ENCODE assay signal across 8 mouse cellular contexts in genomic region chr19:46444209-46444608, GRCm38 (mm10). TPM values are rescaled to one million over a fixed set of nuclear protein-coding genes. Genes with fewer than 3 reads are reported as not detected.
DNase-seq lines count a peak whose midpoint lies in the region; ATAC-seq lines count a peak whose summit lies in the region.

No protein-coding gene starts in this region.

- peak overlapping the region; percentile 65 for H3K27ac ChIP-seq in embryonic facial prominence, embryonic 15.5 days (replicated peaks)
- no peak overlapping the region for H3K27ac ChIP-seq in kidney, embryonic 14.5 days (ENCODE audit: low read depth, low read length)
- peak overlapping the region; percentile 59 for H3K27ac ChIP-seq in limb, embryonic 15.5 days

- H3K4me2 ChIP-seq in embryonic facial prominence, embryonic 15.5 days (replicated peaks): no peak overlapping the region
- H3K4me2 ChIP-seq in kidney, embryonic 14.5 days (replicated peaks; ENCODE audit: low read depth, low read length): no peak overlapping the region
- H3K4me2 ChIP-seq in limb, embryonic 15.5 days: no peak overlapping the region

- 4% methylated on average over 6 of the region's 6 CpGs for WGBS in embryonic facial prominence, embryonic 15.5 days
- 9% methylated on average over 6 of the region's 6 CpGs for WGBS in kidney, embryonic 14.5 days
- WGBS in limb, embryonic 15.5 days: 6% methylated on average over 6 of the region's 6 CpGs

- peak; percentile 73 for ATAC-seq in embryonic facial prominence, embryonic 15.5 days (ENCODE audit: insufficient number of reproducible peaks, low FRiP score, low TSS enrichment, low read depth)
- ATAC-seq in kidney, embryonic 14.5 days (ENCODE audit: low FRiP score, low TSS enrichment): peak; percentile 54; the same call in 1 of the 2 replicates
- peak; percentile 33; the same call in 1 of the 2 replicates for ATAC-seq in limb, embryonic 15.5 days (ENCODE audit: insufficient number of reproducible peaks, low FRiP score, low TSS enrichment, low read depth)

- no peak overlapping the region for H3K9ac ChIP-seq in embryonic facial prominence, embryonic 15.5 days
- no peak overlapping the region for H3K9ac ChIP-seq in kidney, embryonic 14.5 days (ENCODE audit: low read depth, low read length)
- no peak overlapping the region for H3K9ac ChIP-seq in limb, embryonic 15.5 days

- H3K36me3 ChIP-seq in embryonic facial prominence, embryonic 15.5 days: no peaks in the 10 kb centered on the region
- H3K36me3 ChIP-seq in kidney, embryonic 14.5 days (ENCODE audit: control insufficient read depth, insufficient read depth, low read length): no peaks in the 10 kb centered on the region
- H3K36me3 ChIP-seq in limb, embryonic 15.5 days: no peaks in the 10 kb centered on the region
- H3K36me3 ChIP-seq in splenic B cell, adult 2 months (ENCODE audit: control insufficient read depth, insufficient read depth, low read length, poor library complexity, severe bottlenecking): no peaks in the 10 kb centered on the region

- DNase-seq in 416B (ENCODE audit: low read depth): peak; percentile 94
- peak; percentile 76 to 81 for DNase-seq in adrenal gland, postnatal 36 days
- peak; percentile 73 for DNase-seq in heart, adult 9 months (ENCODE audit: low spot score in 2 of 2)
- peak; percentile 16 to 51 for DNase-seq in monocyte, adult 2 months (ENCODE audit: low read depth in 1 of 2, low spot score in 2 of 2)
- DNase-seq in splenic B cell, adult 2 months (ENCODE audit: low read depth, low spot score): peak; percentile 82

- H3K4me1 ChIP-seq in embryonic facial prominence, embryonic 15.5 days: peaks cover 36% of the 10 kb centered on the region
- H3K4me1 ChIP-seq in kidney, embryonic 14.5 days (ENCODE audit: control insufficient read depth, insufficient read depth, low read length): peaks cover 41% of the 10 kb centered on the region
- H3K4me1 ChIP-seq in limb, embryonic 15.5 days: peaks cover 32% of the 10 kb centered on the region

- no peaks in the 10 kb centered on the region for H3K27me3 ChIP-seq in embryonic facial prominence, embryonic 15.5 days
- no peaks in the 10 kb centered on the region for H3K27me3 ChIP-seq in kidney, embryonic 14.5 days (ENCODE audit: control insufficient read depth, insufficient read depth, low read length)
- no peaks in the 10 kb centered on the region for H3K27me3 ChIP-seq in limb, embryonic 15.5 days
- no peaks in the 10 kb centered on the region for H3K27me3 ChIP-seq in splenic B cell, adult 2 months (ENCODE audit: control insufficient read depth, insufficient read depth, low read length, poor library complexity, severe bottlenecking)

- no peak overlapping the region for H3K4me3 ChIP-seq in embryonic facial prominence, embryonic 15.5 days (replicated peaks)
- no peak overlapping the region for H3K4me3 ChIP-seq in kidney, embryonic 14.5 days (ENCODE audit: low read length)
- no peak overlapping the region for H3K4me3 ChIP-seq in limb, embryonic 15.5 days

- H3K9me3 ChIP-seq in embryonic facial prominence, embryonic 15.5 days (replicated peaks): no peaks in the 10 kb centered on the region
- H3K9me3 ChIP-seq in kidney, embryonic 14.5 days (ENCODE audit: control insufficient read depth, low read length): no peaks in the 10 kb centered on the region
- H3K9me3 ChIP-seq in limb, embryonic 15.5 days: no peaks in the 10 kb centered on the region

RNA-seq across cellular contexts. Expression of gene Sufu, which starts 47.5 kb away (rescaled TPM):
- 10 to 100 TPM; 24.2 to 25.4 TPM for total RNA-seq in adrenal gland, postnatal 36 days (2021)
- polyA plus RNA-seq in embryonic facial prominence, embryonic 15.5 days (2015; fragmentation: Nextera tagmentation; extraction: Ambion mirVana): 36.0 and 38.4 TPM in 2 replicates
- polyA plus RNA-seq in kidney, embryonic 14.5 days (2014; fragmentation: Nextera tagmentation; extraction: Ambion mirVana): 28.1 and 48.8 TPM in 2 replicates
- polyA plus RNA-seq in limb, embryonic 15.5 days (2015; fragmentation: Nextera tagmentation; extraction: Ambion mirVana): 32.8 and 33.6 TPM in 2 replicates

RNA-seq across cellular contexts. Expression of gene Actr1a, which starts 48.7 kb away (rescaled TPM):
- 100 to 1,000 TPM; 107 to 111 TPM for total RNA-seq in adrenal gland, postnatal 36 days (2021)
- 149 and 153 TPM in 2 replicates for polyA plus RNA-seq in embryonic facial prominence, embryonic 15.5 days (2015; fragmentation: Nextera tagmentation; extraction: Ambion mirVana)
- 78.5 and 134 TPM in 2 replicates for polyA plus RNA-seq in kidney, embryonic 14.5 days (2014; fragmentation: Nextera tagmentation; extraction: Ambion mirVana)
- polyA plus RNA-seq in limb, embryonic 15.5 days (2015; fragmentation: Nextera tagmentation; extraction: Ambion mirVana): 145 and 156 TPM in 2 replicates

RNA-seq across cellular contexts. Expression of gene Trim8, which starts 57.3 kb away (rescaled TPM):
- 10 to 100 TPM; 47.3 to 53.3 TPM for total RNA-seq in adrenal gland, postnatal 36 days (2021)
- polyA plus RNA-seq in embryonic facial prominence, embryonic 15.5 days (2015; fragmentation: Nextera tagmentation; extraction: Ambion mirVana): 20.7 and 21.7 TPM in 2 replicates
- 28.3 and 35.6 TPM in 2 replicates for polyA plus RNA-seq in kidney, embryonic 14.5 days (2014; fragmentation: Nextera tagmentation; extraction: Ambion mirVana)
- 14.6 and 15.1 TPM in 2 replicates for polyA plus RNA-seq in limb, embryonic 15.5 days (2015; fragmentation: Nextera tagmentation; extraction: Ambion mirVana)

Comparison
In these comparisons a context has a peak if more than half of its experiments do, and no peak if none do; other contexts are left out.
1. DNase-seq: peak in every context shown above with its lines; median percentile 94 in 416B; 82 in splenic B cell, adult 2 months; 78 in adrenal gland, postnatal 36 days; 73 in heart, adult 9 months; 34 in monocyte, adult 2 months.